Mouse (Mus musculus) left cerebral cortex, postnatal 4 days (tissue): Measurements from ENCODE around the gene Il10. TPM values are rescaled to one million over a fixed set of nuclear protein-coding genes. Genes with fewer than 3 reads are reported as not detected.

Source experiments
- DNase-seq: peaks from one replicate; pipeline ENCODE4 v3.0.0-alpha.2; 2022
- intact Hi-C: fragments of 180-260 bp; cut with DNase I; formaldehyde crosslinking; loops from one replicate; pipeline ENCODE4 v1.15.1; 2025
- total RNA-seq, 2 experiments: library from RNA; stranded (reverse); gene quantifications; 2 replicates each; pipeline ENCODE4 v1.2.3; 2021

Il10 gene
- total RNA-seq, 2 experiments from 2014 or later: 0.26 TPM; not detected in 1

DNA sequence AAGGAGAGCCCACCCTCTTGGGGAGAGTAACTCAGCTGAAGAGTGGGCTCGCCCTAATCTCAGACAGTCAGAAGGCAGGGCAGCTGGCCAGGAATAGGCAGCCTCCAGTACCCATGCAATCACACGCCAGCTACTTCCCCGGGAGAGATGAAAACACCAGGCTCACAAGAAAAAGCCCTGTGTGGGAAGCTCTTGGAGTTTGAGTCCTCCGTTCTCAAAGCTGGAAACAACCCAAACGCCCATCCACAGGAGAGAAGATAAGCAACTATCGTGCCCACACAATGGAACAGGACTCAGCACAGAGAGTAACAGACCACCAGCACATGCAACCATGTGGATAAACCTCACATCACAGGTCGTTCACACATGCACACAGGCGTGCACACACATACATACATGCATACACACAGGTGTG, 54.9 kb downstream of the Il10 start:
- peak; percentile 80 for DNase-seq
- intact Hi-C loops: no loop called here

Other genes starting within 250 kb of the Il10 start
- not detected for gene Fcamr, start 218.9 kb upstream of the Il10 start, total RNA-seq
- not detected for gene Pigr, start 193.2 kb upstream of the Il10 start, total RNA-seq
- gene Fcmr, start 154.2 kb upstream of the Il10 start, total RNA-seq: 1 to 10 TPM in 1 of 2 experiments, not detected in 1; 1.1 TPM
- not detected for gene Il24, start 132.4 kb upstream of the Il10 start, total RNA-seq
- not detected for gene Il20, start 108.4 kb upstream of the Il10 start, total RNA-seq
- gene Il19, start 79.7 kb upstream of the Il10 start, total RNA-seq: not detected
- 10 to 100 TPM; 32.1 to 35.4 TPM for gene Mapkapk2, start 78.0 kb downstream of the Il10 start, total RNA-seq
- 10 to 100 TPM; 15.8 to 16.9 TPM for gene Dyrk3, start 118.5 kb downstream of the Il10 start, total RNA-seq
- gene Eif2d, start 133.3 kb downstream of the Il10 start, total RNA-seq: 10 to 100 TPM; 40.8 to 45.0 TPM
- gene Rassf5, start 225.4 kb downstream of the Il10 start, total RNA-seq: 10 to 100 TPM in 1 of 2 experiments, 1 to 10 TPM in 1; 9.9 to 10.3 TPM